Mouse (Mus musculus) G1E (cell line): Measurements from ENCODE around the gene Nfkbiz. TPM values are rescaled to one million over a fixed set of nuclear protein-coding genes. Genes with fewer than 3 reads are reported as not detected.

ENCODE experiments used
- ATAC-seq: 2 replicates; pipeline ENCODE4 v1.8.0; 2016; ENCODE audit warnings: mild to moderate bottlenecking; ENCODE audit not compliant: insufficient number of reproducible peaks, poor library complexity, low FRiP score, severe bottlenecking; ENCODE audit errors: extremely low read depth
- DNase-seq: peaks from one replicate; pipeline ENCODE4 v3.0.0; 2012; ENCODE audit warnings: low spot score
- H3K27me3 ChIP-seq: 2 replicates; pipeline ENCODE4 v1.6.1; 2012; ENCODE audit warnings: mild to moderate bottlenecking, low read length, inconsistent platforms; ENCODE audit not compliant: insufficient read depth
- H3K36me3 ChIP-seq: replicated peaks from 2 replicates; pipeline ENCODE3; 2012; ENCODE audit warnings: mild to moderate bottlenecking, inconsistent platforms
- H3K4me1 ChIP-seq: 2 replicates; pipeline ENCODE4 v1.6.1; 2012; ENCODE audit warnings: low read depth, low read length, inconsistent platforms, mixed read lengths; ENCODE audit not compliant: insufficient read depth
- H3K4me3 ChIP-seq: 2 replicates; pipeline ENCODE4 v1.5.1; 2012; ENCODE audit warnings: low read depth, mild to moderate bottlenecking, inconsistent platforms, low read length, moderate library complexity, mixed read lengths
- H3K9me3 ChIP-seq: replicated peaks from 2 replicates; pipeline ENCODE4 v1.6.1; 2012; ENCODE audit warnings: inconsistent platforms
- CTCF ChIP-seq: IDR thresholded peaks from 2 replicates; pipeline ENCODE4 v1.5.1; 2012; ENCODE audit warnings: low read depth, low read length, inconsistent platforms, mixed read lengths
- GATA1 ChIP-seq: IDR thresholded peaks from 2 replicates; pipeline ENCODE4 v1.6.1; 2012; ENCODE audit warnings: borderline replicate concordance, low read length, inconsistent platforms, mixed read lengths
- GATA2 ChIP-seq: IDR thresholded peaks from 2 replicates; pipeline ENCODE4 v1.6.1; 2012; ENCODE audit warnings: low read depth, low read length, inconsistent platforms, borderline replicate concordance
- POLR2AphosphoS5 ChIP-seq: IDR thresholded peaks from 2 replicates; pipeline ENCODE4 v1.6.1; 2012; ENCODE audit warnings: low read depth, low read length, inconsistent platforms; ENCODE audit not compliant: insufficient replicate concordance
- TAL1 ChIP-seq: conservative IDR thresholded peaks from 2 replicates; pipeline ENCODE4 v1.6.1; 2012; ENCODE audit warnings: low read depth, low read length, inconsistent platforms, mixed read lengths
- polyA plus RNA-seq: library from polyadenylated mRNA; stranded (reverse); fragments of >175 nt; gene quantifications from 2 replicates; pipeline ENCODE4 v1.2.3, GENCODE M21; 2012
- total RNA-seq, 2 experiments: library from RNA; stranded (forward) in 1 of 2; stranded (reverse) in 1 of 2; fragments of 200-1000 nt in 1 of 2; fragments of >200 nt in 1 of 2; fragmentation: Nextera tagmentation in 1 of 2; gene quantifications; 2 replicates each; pipeline ENCODE4 v1.2.3; 2014 to 2017

The Nfkbiz gene
- 5.5 and 5.7 TPM in 2 replicates for total RNA-seq (2014; fragmentation: Nextera tagmentation)
- 5.1 and 5.5 TPM in 2 replicates for total RNA-seq (2017)
- 0.74 and 0.92 TPM in 2 replicates for polyA plus RNA-seq

DNA sequence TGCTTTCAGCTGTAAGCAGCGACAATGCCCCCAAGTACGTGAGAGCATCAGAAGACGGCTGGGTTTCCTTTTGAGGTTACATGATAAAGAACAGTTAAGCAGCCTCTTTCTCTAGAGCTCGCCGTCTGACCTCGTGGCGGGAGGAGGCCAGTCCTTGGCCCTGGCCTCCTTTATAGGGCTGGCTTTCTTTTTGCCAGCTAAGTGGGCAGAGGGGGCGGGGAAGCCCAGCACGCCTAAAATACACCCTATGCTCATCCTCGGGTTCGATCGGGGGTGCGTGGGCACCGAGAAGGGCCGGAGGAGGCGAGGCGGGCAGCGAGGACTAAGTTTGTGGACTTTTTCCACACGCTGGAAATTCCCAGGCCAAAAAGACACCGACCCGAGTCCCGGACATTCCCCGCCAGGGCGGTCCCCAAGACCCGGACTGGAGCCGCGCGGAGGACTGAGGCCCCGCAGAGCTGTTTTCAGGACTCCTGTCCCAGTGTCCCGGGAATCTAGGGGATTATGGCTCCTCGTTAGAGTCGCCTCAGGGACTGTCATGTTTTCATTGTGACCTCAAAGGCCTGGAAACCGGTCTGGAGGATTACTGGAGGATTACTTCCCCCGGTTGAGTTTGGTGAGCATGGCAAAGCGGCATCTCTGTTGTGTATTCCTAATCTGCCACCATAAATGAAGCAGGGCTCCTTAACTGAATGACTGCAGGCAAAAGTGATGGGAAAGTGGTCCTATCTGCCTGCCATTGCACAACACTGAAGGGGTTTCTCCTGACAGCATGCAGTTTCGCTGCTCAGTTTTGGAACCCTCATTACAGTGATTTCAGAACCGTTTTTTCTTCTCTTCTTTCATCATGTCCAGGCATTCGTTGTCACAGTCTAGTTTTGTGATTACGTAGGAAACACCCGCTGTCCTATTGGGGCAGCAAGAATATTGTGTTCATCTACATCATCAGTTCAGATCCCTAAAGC lies at the start of gene Nfkbiz:
Nfkbiz (minus strand) TSS at position 390 of the 965 bp plus-strand sequence.
- DNase-seq (no peak), ATAC-seq (no peak)
- Histone ChIP-seq H3K4me3 (peak within 1 kb of the TSS; percentile 68), H3K36me3 (peaks cover 48% of the 10 kb centered on the region), H3K9me3 (no peaks in the 10 kb centered on the region), H3K4me1 (peaks cover 10% of the 10 kb centered on the region), H3K27me3 (no peaks in the 10 kb centered on the region)
- TF ChIP-seq TAL1 (no peak), CTCF (no peak), GATA2 (no peak), POLR2AphosphoS5 (no peak)

GRCm38 (mm10) chr16:55887814-55888583 lies 49.3 kb upstream of the Nfkbiz start:
- Histone ChIP-seq H3K36me3 (peaks cover 75% of the 10 kb centered on the region), H3K4me1 (peaks cover 30% of the 10 kb centered on the region), H3K27me3 (no peaks in the 10 kb centered on the region), H3K9me3 (no peaks in the 10 kb centered on the region), H3K4me3 (no peak overlapping the region)
- peak; percentile 35; the same call in 1 of the 2 replicates for ATAC-seq
- TF ChIP-seq CTCF: peak; percentile 34; the same call in 1 of the 2 replicates
- no peak for TF ChIP-seq GATA1
- DNase-seq: no peak

DNA sequence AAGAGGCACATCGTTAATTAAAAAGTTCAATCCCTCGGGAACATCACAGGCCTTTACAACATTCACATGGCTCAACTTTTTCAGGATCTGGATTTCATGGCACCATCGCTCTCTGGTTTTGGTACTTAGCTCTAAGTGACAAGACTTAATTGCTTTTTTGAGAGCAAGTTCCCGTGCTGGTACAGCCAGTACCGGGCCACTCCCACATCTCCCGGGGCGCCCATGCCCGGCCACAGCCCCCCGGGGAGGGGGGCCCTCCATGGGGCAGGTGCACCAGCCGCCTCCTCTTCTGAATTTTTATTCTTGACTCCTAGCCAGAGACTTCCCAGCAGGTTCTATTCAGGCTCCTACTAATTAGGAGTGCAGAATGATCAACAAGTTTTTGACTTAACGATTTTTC lies 45.5 kb upstream of the Nfkbiz start:
- H3K4me3 ChIP-seq: no peak overlapping the region
- no peak for ATAC-seq
- H3K27me3 ChIP-seq: no peaks in the 10 kb centered on the region
- no peak for TF ChIP-seq CTCF
- TF ChIP-seq GATA1: no peak
- TF ChIP-seq TAL1: no peak
- TF ChIP-seq GATA2: no peak
- TF ChIP-seq POLR2AphosphoS5: no peak
- peaks cover 68% of the 10 kb centered on the region for H3K36me3 ChIP-seq
- no peak for DNase-seq
- no peaks in the 10 kb centered on the region for H3K9me3 ChIP-seq
- H3K4me1 ChIP-seq: peaks cover 12% of the 10 kb centered on the region

- H3K27me3 ChIP-seq: no peaks in the 10 kb centered on the region
- no peak for TF ChIP-seq POLR2AphosphoS5
- no peak for TF ChIP-seq GATA2
- H3K4me1 ChIP-seq: peaks cover 4% of the 10 kb centered on the region; the same call in 1 of the 2 replicates
- no peak for DNase-seq
- H3K36me3 ChIP-seq: peaks cover 62% of the 10 kb centered on the region
- H3K4me3 ChIP-seq: no peak overlapping the region
- H3K9me3 ChIP-seq: no peaks in the 10 kb centered on the region
- ATAC-seq: no peak
These were observed 37.3 kb upstream of the Nfkbiz start for GRCm38 (mm10) chr16:55876025-55876424.

DNA sequence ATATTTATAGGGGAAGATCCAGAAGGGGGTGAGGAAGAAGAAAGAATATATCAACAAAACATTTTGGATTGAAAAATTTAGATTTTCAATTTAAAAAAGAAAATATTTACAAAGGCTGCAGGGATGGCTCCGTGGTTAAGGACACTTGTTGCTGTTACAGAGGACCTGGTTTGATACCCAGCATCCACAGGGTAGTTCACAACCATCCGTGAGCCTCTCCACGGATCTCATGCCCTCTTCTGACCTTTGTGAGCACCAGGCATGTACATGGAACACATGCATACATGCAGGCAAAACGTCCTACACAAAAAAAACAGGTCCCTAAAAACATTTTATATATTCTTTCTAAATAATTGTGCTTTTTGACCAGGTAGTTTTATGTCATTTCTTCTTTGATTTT lies 25.1 kb upstream of the Nfkbiz start:
- no peak for ATAC-seq
- Histone ChIP-seq H3K9me3 (no peaks in the 10 kb centered on the region), H3K27me3 (no peaks in the 10 kb centered on the region), H3K4me1 (peaks cover 2% of the 10 kb centered on the region; the same call in 1 of the 2 replicates), H3K4me3 (no peak overlapping the region), H3K36me3 (peaks cover 69% of the 10 kb centered on the region)
- no peak for TF ChIP-seq POLR2AphosphoS5
- no peak for TF ChIP-seq TAL1
- TF ChIP-seq CTCF: no peak
- no peak for TF ChIP-seq GATA2
- TF ChIP-seq GATA1: no peak
- DNase-seq: no peak

- peaks cover 75% of the 10 kb centered on the region for H3K36me3 ChIP-seq
- H3K4me3 ChIP-seq: no peak overlapping the region
- DNase-seq (peak; percentile 54), ATAC-seq (peak; percentile 82)
- no peaks in the 10 kb centered on the region for H3K27me3 ChIP-seq
- H3K4me1 ChIP-seq: peaks cover 2% of the 10 kb centered on the region; the same call in 1 of the 2 replicates
- H3K9me3 ChIP-seq: no peaks in the 10 kb centered on the region
- TF ChIP-seq GATA1: no peak
- peak; percentile 83 for TF ChIP-seq CTCF
These were observed 24.6 kb upstream of the Nfkbiz start for GRCm38 (mm10) chr16:55863149-55863815.
